Mouse (Mus musculus) kidney, adult 2 months (tissue): ENCODE measurements around the gene Zfp553.

Experiments used
- CTCF ChIP-seq: fragments of 200-500 bp; conservative IDR thresholded peaks from 2 replicates; pipeline ENCODE4 v1.5.1; 2011; ENCODE audit warnings: low read depth, mild to moderate bottlenecking, control low read depth, low read length, moderate library complexity, mixed read lengths; ENCODE audit not compliant: insufficient read depth, insufficient read length
- POLR2A ChIP-seq: fragments of 200-500 bp; IDR thresholded peaks from one replicate; pipeline ENCODE4 v1.6.1; 2011; ENCODE audit warnings: low read depth, low read length, control low read depth

DNA sequence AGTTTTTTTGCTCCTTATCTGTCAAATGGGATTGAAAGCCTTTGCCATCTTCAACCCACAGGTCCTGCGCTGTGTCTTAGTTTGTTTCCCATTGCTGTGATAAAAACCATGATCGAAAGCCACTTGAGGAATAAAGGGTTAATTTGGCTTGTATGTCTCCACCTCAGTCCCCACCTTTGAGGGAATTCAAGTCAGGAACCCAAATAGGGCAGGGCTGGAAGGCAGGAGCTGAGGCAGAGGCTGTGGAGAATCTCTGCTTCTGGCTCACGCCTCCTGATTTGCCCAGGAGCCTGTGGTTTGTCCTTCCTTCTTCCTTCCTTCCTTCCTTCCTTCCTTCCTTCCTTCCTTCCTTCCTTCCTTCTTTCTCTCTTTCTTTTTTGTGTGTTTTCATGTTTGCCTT is 9.8 kb upstream of the Zfp553 start:
- TF ChIP-seq CTCF (no peak), POLR2A (no peak)
